Mouse (Mus musculus) stomach, postnatal 0 days (tissue): ENCODE measurements around the gene Sub1. TPM values are rescaled to one million over a fixed set of nuclear protein-coding genes. Genes with fewer than 3 reads are reported as not detected.

ENCODE experiments used
- ATAC-seq: fragments of 200-750 bp; cut with Nextera tagmentation; 2 replicates; pipeline ENCODE4 v1.8.0; 2017; ENCODE audit not compliant: low FRiP score, low TSS enrichment
- DNase-seq: peaks from one replicate; pipeline ENCODE4 v3.0.0-alpha.2; 2016; ENCODE audit warnings: low spot score
- H3K27ac ChIP-seq: fragments of 300-500 bp; sonication (generic); replicated peaks from 2 replicates; pipeline ENCODE4 v1.5.1; 2014; ENCODE audit warnings: mild to moderate bottlenecking, control low read depth
- H3K27me3 ChIP-seq: fragments of 300-500 bp; sonication (generic); 2 replicates; pipeline ENCODE4 v1.6.1; 2014; ENCODE audit warnings: low read length; ENCODE audit not compliant: control insufficient read depth, insufficient read depth
- H3K36me3 ChIP-seq: fragments of 300-500 bp; sonication (generic); 2 replicates; pipeline ENCODE4 v1.6.1; 2014; ENCODE audit warnings: low read length, mixed read lengths; ENCODE audit not compliant: control insufficient read depth, insufficient read depth
- H3K4me1 ChIP-seq: fragments of 300-500 bp; sonication (generic); replicated peaks from 2 replicates; pipeline ENCODE4 v1.6.1; 2014; ENCODE audit warnings: antibody characterized with exemption; ENCODE audit not compliant: control insufficient read depth, insufficient read depth
- H3K4me2 ChIP-seq: fragments of 300-500 bp; sonication (generic); replicated peaks from 2 replicates; pipeline ENCODE4 v1.6.1; 2014; ENCODE audit warnings: low read depth, mild to moderate bottlenecking, control low read depth, moderate library complexity
- H3K4me3 ChIP-seq: fragments of 300-500 bp; sonication (generic); 2 replicates; pipeline ENCODE4 v1.5.1; 2014; ENCODE audit warnings: low read depth, low read length, control low read depth
- H3K9ac ChIP-seq: fragments of 300-500 bp; sonication (generic); 2 replicates; pipeline ENCODE4 v1.6.1; 2014; ENCODE audit warnings: mild to moderate bottlenecking, low read length, control low read depth, mixed read lengths
- H3K9me3 ChIP-seq: fragments of 300-500 bp; sonication (generic); 2 replicates; pipeline ENCODE4 v1.6.1; 2016; ENCODE audit warnings: low read length; ENCODE audit not compliant: control insufficient read depth
- CTCF ChIP-seq: IDR thresholded peaks from 2 replicates; pipeline ENCODE4 v1.5.1; 2016; ENCODE audit warnings: antibody characterized with exemption, low read depth, mild to moderate bottlenecking, moderate library complexity
- EP300 ChIP-seq: optimal IDR thresholded peaks from 2 replicates; pipeline ENCODE3; 2016; ENCODE audit warnings: antibody characterized with exemption
- whole genome bisulfite sequencing: fragments of 180-500 bp; shearing (Covaris S2); extraction: QIAGEN DNeasy Blood & Tissue Kit; methylation state at CpG from one replicate; pipeline ENCODE4 v1.1.7; 2014; 5-methylcytosine and 5-hydroxymethylcytosine counted together
- polyA plus RNA-seq: library from polyadenylated mRNA; unstranded; fragments of >200 nt; fragmentation: Nextera tagmentation; extraction: Ambion mirVana; gene quantifications from 2 replicates; pipeline ENCODE4 v1.2.1, GENCODE M21; 2015

The Sub1 gene
- polyA plus RNA-seq, 1 experiment from 2014 or later: 519 TPM

- Histone ChIP-seq H3K9me3 (no peaks in the 10 kb centered on the region), H3K9ac (no peak overlapping the region), H3K4me1 (no peaks in the 10 kb centered on the region), H3K4me3 (no peak overlapping the region), H3K27ac (no peak overlapping the region), H3K36me3 (peaks cover 7% of the 10 kb centered on the region), H3K27me3 (no peaks in the 10 kb centered on the region), H3K4me2 (no peak overlapping the region)
- TF ChIP-seq EP300 (no peak), CTCF (no peak)
- 90% methylated on average over 8 of the region's 8 CpGs for WGBS
- ATAC-seq (no peak), DNase-seq (no peak)
Observed at GRCm38 (mm10) chr15:11981501-11981900, 15.3 kb downstream of the Sub1 start.

GRCm38 (mm10) chr15:11978175-11978574 is 18.6 kb downstream of the Sub1 start:
- TF ChIP-seq CTCF: no peak
- no peak for TF ChIP-seq EP300
- WGBS: 59% methylated on average over 2 of the region's 2 CpGs
- H3K9ac ChIP-seq: no peak overlapping the region
- no peak overlapping the region for H3K27ac ChIP-seq
- DNase-seq: no peak
- H3K36me3 ChIP-seq: peaks cover 3% of the 10 kb centered on the region; the same call in 1 of the 2 replicates
- H3K4me2 ChIP-seq: no peak overlapping the region
- no peaks in the 10 kb centered on the region for H3K9me3 ChIP-seq
- H3K4me1 ChIP-seq: no peaks in the 10 kb centered on the region
- no peak for ATAC-seq
- H3K27me3 ChIP-seq: no peaks in the 10 kb centered on the region
- H3K4me3 ChIP-seq: no peak overlapping the region

- Histone ChIP-seq H3K27ac (no peak overlapping the region), H3K27me3 (no peaks in the 10 kb centered on the region), H3K4me3 (no peak overlapping the region), H3K9ac (no peak overlapping the region), H3K4me2 (no peak overlapping the region), H3K9me3 (no peaks in the 10 kb centered on the region), H3K36me3 (peaks cover 3% of the 10 kb centered on the region; the same call in 1 of the 2 replicates), H3K4me1 (no peaks in the 10 kb centered on the region)
- DNase-seq (no peak), ATAC-seq (no peak)
- 86% methylated on average over 1 of the region's 1 CpGs for WGBS
- no peak for TF ChIP-seq EP300
- TF ChIP-seq CTCF: no peak
Observed at GRCm38 (mm10) chr15:11977071-11977470, 19.7 kb downstream of the Sub1 start.

- Histone ChIP-seq H3K4me1 (no peaks in the 10 kb centered on the region), H3K27me3 (no peaks in the 10 kb centered on the region), H3K4me2 (no peak overlapping the region), H3K27ac (no peak overlapping the region), H3K9ac (no peak overlapping the region), H3K36me3 (no peaks in the 10 kb centered on the region), H3K4me3 (no peak overlapping the region), H3K9me3 (no peaks in the 10 kb centered on the region)
- 75% methylated on average over 9 of the region's 9 CpGs for WGBS
- ATAC-seq (no peak), DNase-seq (no peak)
- TF ChIP-seq CTCF: no peak
- TF ChIP-seq EP300: no peak
Observed at GRCm38 (mm10) chr15:11975836-11976235, 20.9 kb downstream of the Sub1 start.

GRCm38 (mm10) chr15:11971854-11972420 is 24.8 kb downstream of the Sub1 start:
- TF ChIP-seq CTCF: peak; percentile 99
- no peak for TF ChIP-seq EP300
- peak; percentile 82 for DNase-seq
- Histone ChIP-seq H3K4me2 (peak overlapping the region; percentile 23; the same call in 1 of the 2 replicates), H3K4me1 (no peaks in the 10 kb centered on the region), H3K27ac (no peak overlapping the region), H3K9ac (no peak overlapping the region), H3K9me3 (no peaks in the 10 kb centered on the region), H3K36me3 (no peaks in the 10 kb centered on the region), H3K4me3 (no peak overlapping the region), H3K27me3 (no peaks in the 10 kb centered on the region)
- peak; percentile 84 for ATAC-seq
- WGBS: 17% methylated on average over 13 of the region's 13 CpGs

GRCm38 (mm10) chr15:11970621-11971020 is 26.2 kb downstream of the Sub1 start:
- Histone ChIP-seq H3K36me3 (no peaks in the 10 kb centered on the region), H3K9me3 (no peaks in the 10 kb centered on the region), H3K4me2 (no peak overlapping the region), H3K27me3 (no peaks in the 10 kb centered on the region), H3K27ac (no peak overlapping the region), H3K9ac (no peak overlapping the region), H3K4me1 (no peaks in the 10 kb centered on the region), H3K4me3 (no peak overlapping the region)
- ATAC-seq: no peak
- WGBS: 75% methylated on average over 10 of the region's 10 CpGs
- TF ChIP-seq EP300 (no peak), CTCF (no peak)
- DNase-seq: no peak
